Mouse (Mus musculus): ENCODE measurements at regions not wholly inside any gene's neighbourhood (a gene's known extent, or its start where the extent isn't known, plus 50 kb on each side); places are given as distances from the start of the nearest gene placed in this dataset.

DNA sequence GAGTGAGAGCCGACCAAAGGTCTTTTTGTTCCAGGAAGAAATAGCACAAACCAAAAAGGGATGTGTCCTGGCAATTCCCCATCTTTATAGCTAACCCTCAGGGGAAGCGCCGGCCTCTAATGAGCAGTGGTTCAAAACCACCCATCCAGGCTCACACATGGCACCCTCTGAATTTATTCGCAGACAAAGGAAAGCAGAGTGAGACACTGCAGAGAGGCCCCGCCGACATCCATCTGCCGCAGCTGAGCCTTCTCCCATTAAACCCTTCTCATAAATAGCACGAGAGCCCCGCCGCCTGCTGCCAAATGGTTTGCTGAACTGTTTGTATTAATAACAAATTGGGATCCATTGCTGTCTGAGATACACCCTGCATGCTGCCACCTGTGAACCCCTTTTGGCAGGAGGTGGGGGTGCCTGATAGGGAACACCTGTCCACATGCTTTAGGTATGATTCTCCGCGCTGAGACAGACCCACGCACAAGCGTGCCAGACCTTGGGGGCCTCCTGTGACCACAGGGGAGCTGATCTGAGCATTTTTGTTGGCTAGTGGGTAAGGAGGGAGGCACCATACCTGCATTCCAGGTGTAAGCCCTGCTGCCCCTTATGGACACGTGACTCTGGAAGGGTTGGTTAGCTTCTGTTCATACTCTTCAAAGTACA is 422.6 kb upstream of the Castor2 start:
- DNase-seq: peak; percentile 44

DNA sequence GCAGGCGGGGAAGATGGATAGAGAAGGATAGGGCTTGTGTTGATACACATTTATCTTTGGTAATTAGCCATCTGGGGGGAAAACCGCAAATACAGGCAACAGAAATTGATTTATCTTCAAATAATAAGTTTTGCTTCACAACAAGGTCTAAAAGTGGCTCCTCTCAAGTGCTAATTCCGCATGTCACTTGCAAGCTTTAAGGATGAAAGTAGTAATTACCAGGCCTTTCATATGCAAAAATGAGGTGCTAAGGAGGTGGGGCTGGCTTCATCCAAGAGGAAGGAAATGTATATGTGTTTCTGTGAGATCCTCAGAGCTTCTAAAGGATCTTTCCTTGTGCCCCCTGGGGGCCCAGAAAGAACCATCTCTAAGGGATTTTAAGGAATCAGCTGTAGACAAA is 423.9 kb upstream of the Castor2 start:
- DNase-seq: no peak

DNA sequence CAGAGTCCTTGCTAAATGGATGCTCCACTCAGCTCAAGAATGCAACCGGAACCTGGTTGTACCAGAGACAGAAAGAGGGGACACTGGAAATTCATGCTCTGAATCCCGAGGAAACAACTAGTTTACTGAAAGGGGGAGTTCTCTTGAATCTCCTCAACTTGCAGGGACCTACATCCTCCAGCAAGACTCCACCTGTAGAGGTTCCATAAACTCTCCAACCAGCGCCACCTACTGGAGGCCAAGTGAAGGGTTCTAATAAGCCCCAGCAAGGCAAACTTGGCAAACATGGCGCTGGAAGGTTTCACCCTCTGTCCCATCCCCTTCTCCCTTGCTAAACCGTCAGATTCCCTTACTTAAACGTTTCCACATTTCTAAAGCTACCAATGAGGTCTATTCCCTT is 433.0 kb upstream of the Castor2 start:
- DNase-seq: peak; percentile 62

DNA sequence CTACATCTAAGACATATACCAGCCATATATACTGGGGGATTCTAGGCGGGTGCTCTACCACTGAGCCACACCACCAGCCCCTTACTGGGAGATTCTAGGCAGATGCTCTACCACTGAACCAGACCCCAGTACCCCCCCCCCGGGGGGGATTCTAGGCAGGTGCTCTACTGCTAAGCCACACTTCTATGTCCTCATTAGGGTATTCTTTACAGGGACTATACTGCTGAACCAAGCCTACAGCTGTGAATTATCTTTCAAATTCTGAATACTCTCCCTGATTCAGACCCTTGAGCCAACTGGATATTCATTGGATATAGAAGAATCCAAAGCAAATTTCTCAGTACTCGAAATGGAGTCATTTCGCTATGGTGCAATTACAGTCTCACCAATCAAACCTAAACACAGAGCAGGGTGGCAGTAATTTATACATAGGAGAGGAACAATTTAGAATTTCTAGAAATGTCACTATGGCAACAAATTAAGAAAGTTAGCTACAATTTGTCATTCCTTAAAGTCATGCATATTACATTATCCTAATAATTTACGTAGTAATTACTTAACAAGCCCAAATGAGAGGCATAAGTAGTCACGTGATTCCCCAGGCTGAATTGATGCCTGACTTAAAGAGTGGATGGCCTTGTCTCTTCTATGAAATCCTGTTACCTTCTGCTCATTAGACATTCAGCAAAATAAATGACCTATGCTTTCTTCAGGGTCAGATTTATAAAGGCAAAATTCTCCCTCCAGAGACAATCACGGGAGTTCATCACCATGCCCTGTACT is 436.8 kb upstream of the Castor2 start:
- DNase-seq: no peak

DNA sequence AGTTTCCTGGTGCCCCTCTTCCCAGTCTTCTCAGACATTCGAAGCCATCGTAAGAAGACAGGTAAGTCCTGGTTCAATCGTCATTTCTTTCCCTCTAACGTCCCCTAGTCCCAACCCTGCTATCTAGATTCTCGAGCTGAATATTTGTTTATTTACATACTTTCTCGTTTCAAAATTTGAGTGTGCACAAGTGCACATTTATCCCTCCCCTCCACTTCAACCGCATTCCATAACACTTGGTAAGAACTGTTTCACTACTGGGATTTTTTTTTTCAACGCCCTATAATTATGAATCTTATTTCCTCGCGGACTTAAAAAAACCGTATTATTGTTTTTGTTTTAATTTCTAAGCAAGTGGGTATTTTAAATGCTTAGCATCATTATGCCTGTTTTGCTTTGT is 439.2 kb upstream of the Castor2 start:
- no peak for DNase-seq

DNA sequence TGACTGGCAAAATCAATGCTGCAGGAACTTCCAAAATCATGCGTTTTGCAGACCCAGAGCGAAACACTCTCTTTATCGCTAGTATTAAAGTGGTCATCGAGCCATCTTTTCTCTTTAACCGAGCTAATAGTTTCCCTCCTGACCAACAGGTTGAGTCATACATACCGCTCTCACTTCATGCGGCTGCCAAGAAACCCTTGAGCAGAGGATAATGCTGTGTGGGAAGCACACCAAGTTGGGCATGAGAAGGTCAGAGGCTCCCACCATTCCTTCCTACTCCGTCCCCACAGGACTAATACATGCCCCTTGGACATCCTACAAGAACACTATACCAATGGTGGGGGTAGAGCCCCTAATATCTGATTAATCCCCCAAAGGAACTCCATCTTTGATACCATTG is 442.7 kb upstream of the Castor2 start:
- DNase-seq: no peak

DNA sequence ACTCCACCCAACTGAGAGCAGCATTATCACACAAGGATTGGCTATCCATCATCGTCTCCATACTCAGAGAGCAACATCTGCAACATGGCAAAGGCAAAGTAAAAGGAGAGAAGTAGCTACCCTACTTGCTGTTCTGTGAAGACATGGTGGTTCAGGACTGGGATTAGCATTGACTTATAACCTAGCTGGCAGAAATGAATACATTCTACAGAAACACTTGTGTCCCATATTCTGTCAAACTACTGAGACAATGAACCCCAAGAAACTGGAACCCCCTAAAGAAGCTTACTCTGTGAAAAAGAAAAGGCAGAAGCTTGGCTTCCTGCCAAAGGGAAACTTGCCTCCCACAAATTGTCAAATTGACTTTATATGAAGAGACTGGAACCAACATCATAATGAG is 446.1 kb upstream of the Castor2 start:
- DNase-seq: no peak

DNA sequence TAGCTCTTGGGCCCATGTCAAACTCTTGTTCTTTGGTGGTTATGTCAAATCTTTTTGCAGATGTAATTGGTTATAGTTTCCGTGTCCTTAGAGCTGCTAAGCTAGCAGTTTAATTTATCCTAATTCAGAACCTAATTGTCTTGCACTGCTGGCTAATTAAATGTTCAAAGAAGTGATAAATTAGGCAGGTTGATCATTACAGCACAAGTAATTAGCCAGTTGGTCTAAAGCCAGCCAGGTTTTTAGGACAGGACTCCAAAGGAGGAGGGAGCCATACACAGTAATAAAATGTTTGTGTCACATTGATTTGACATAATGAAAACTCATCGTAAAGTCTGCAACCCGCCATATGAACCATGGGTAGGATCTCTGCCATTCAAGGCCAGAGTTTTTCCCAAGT is 449.3 kb upstream of the Castor2 start:
- no peak for DNase-seq

DNA sequence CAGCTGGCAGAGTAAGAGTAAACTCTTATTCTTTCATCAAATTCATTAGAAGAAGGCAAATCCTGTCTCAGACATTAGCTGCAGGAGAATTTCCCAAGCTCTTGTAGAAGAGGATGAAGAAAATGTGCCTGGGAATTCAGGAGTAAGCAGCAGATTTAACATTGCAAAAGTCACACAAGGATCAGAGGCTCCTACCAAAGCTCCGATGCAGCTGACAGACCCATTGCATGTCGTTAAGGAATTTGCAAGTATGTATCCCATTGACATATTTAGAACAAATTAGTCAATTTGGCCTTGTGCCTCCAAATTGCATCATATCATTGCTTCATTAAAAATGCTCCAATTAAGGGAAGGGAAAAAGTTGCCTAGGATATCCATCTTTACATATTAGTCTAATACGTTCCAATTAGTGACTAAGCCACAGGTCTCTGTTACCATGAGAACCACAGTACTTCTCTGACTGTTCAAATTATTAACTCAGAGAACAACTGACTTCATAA is 453.8 kb upstream of the Castor2 start:
- no peak for DNase-seq

DNA sequence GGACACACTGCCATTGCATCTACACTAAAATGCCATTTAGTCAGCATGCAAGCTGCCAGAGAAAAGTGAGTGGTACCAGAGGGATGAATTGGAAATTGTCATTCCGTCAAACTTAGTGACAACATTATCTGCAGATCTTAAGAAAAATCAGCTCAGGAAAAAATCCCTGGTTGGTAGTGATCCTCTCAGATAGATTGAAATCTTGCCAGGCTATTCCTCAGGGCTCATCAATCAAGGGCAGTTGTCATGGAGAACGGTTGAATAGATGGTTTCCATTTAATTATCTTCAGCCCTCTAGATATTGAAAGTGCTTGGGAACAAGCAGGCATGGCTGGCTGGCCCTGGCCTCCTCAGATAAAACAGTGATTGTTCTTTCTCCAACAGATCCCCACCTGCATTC is 456.2 kb upstream of the Castor2 start:
- DNase-seq: no peak

DNA sequence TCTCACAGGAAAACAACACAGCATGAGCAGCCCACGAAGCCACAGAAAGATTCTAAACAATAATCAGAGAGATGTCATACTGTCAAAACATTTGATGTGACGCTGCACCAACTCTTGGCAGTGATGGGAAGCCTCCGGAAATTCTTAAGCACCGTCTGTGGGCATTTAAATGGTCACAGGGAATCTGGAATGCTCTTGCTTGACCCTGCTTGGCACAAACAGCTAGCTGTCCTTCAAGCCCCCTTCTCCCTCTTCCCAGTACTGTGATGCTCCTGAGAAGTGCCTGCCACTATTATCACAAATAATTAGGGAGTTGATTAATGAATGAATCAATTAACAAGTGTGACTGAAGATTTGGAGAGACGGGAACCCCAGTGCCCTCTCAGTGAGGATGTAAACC is 465.0 kb upstream of the Castor2 start:
- no peak for DNase-seq

DNA sequence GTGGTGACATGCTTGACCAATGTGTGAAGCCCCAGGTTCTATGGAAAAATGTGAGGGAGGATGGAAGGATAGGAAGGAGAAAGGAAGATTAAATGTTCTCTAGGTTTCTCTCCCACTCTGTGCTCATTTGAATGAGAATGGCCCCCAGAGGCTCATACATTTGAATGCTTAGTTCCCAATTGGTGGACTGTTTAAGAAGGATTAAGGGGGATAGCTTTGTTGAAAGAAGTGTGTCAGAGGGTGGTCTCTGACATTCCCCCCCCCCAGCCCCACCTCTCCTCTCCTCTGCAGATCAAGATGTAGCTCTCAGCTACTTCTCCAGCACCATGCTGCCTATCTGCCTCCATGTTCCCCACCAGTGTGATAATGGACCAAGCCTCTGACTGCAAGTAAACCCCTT is 467.7 kb upstream of the Castor2 start:
- no peak for DNase-seq

DNA sequence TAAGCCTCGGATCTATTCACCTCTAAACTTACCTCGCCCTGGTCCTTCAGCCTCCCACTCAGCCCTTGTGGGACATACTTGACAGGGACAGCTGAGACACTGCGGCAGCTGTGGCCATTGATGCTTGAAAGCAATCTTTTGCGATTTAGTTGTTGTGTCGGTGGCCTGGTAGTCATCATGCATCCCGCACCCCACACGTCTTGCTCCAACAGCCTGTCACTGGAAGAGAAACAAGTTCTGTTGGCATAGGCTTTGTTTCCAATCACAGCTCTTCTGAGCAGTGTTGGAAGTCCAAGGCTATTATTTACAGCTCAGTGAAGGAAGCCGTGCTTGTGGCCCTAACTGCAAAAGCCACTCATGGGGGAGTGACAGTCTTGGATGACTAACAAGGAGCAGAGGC is 480.2 kb upstream of the Castor2 start:
- no peak for DNase-seq

DNA sequence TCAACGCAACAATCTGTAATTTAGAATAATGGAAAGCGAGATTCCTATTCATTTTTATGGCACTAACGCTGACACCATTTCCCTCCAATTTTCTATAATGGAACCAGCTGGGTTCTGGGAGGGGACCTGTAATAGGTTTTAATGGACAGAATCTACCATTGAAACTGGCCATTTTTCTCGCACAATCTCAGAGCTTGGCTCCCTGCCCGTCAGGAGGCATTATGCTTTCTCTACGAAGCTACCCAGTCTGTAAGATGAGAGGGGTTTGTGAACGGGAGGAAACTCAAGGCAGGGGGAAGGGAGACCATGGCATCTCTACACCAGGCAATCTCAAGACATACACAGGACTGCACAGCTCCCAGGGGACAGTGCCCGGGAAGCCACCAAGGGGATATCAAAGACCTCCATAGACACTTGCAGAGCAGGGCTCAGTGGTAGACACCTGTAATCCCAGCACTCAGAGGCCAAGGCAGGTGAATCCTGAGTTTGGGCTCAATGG is 498.2 kb upstream of the Castor2 start:
- DNase-seq: peak; percentile 8

DNA sequence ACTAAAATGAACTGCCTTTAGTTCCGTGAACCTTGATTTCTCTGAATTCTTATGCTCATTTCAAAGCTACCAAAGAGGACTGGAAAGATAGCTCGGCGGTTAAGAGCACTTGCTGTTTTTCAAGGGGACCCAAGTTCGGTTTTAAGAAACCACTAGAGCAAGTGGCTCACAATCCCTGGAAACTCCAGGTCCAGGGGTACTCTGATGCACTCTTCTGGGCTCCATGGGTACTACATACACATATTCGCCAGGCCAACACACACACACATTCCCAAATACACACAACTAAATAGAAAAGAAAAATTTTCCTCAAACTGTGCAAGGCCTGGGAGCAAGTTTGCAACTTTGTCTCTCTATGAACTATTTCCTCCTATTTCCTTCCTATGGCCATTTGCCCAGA is 498.9 kb upstream of the Castor2 start:
- DNase-seq: peak; percentile 20

DNA sequence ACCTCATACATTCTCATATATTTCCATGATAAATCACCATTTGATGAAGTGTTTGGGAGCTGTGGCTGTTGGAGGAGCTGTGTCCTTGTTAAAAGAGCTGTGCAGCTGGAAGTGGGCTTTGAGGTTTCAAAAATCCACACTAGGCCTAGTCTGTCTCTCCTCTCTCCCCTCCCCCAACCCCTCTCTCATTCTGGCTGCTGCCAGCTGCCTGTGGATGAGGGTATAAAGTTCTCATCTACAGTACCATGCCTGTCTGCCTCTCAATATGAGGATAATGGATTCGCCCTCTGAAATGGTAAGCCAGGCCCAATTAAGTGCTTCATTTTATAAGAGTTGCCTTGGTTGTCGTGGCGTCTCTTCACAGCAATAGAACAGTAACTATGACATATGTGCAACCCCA is 501.4 kb upstream of the Castor2 start:
- DNase-seq: no peak

DNA sequence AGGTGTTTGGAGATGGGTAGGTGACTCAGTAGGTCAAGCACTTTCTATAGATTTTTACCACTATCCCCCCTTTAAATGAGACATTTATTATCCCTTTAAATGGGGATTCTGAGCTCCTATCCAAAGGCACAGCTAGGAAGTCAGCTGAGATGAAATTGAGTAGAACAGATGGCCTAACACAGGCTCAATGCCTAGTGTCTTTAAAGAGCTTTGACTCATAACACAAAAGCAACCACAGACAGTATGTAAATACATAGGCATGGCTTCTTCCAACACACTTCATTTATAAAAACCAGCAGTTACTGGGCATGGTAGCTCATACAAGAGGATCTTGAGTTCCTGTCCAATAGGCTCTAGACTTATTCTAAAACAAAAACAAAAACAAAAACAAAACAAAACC is 513.0 kb upstream of the Castor2 start:
- DNase-seq: no peak

DNA sequence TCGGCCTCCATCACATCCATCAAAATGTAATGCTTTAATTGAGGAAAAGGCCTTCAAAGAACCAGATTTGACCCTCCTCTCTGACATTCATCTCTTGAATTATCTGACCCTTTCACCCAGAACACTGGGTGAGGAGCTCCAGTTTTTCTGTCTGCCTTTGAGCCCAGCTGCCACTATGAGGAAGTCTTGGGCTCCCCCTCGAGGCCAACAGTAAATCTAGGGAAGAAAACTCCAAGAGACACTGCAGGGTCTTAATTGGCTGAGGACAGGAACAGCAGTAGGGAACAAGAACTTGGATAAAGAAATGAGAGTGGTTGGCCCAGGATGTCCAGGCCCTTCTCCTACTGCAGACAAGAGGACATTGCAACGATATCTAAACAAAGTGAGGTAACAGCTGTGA is 514.3 kb upstream of the Castor2 start:
- DNase-seq: peak; percentile 69

DNA sequence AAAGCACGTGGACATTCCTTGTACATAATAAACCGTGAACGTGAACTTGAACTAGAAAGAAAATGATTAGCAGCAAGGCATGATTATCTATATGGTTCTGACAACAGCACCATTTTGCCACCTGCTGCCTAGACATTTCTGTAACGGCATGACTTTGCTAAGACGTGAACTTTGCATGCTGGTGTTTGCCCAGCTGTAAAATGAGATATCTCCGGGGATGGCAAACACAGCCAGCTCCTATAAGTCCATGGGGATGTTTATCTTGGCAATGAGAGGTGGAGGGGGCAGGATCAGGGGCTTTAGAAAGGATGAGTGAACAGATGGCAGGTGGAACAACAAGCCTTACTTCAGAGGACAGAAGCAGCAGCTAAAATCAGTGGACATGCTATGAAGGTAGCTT is 522.9 kb upstream of the Castor2 start:
- no peak for DNase-seq

DNA sequence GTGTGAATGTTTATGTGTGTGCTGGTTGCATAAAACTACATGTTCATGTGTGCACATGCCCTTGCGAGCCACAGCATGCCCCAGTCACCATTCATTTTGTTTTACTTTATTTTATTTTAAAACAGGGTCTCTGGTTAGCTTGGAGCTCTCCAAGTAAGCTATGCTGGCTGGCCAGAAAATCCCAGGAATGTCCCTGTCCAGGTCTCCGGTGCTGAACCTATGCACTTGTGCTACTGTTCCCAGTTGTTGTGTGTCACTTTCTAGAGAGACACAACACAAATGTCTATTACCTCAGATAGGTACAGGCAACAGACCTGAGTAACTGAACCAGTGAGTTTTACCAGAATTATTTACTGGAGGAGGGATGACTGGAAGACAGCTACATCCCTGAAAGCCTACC is 530.4 kb upstream of the Castor2 start:
- DNase-seq: no peak

DNA sequence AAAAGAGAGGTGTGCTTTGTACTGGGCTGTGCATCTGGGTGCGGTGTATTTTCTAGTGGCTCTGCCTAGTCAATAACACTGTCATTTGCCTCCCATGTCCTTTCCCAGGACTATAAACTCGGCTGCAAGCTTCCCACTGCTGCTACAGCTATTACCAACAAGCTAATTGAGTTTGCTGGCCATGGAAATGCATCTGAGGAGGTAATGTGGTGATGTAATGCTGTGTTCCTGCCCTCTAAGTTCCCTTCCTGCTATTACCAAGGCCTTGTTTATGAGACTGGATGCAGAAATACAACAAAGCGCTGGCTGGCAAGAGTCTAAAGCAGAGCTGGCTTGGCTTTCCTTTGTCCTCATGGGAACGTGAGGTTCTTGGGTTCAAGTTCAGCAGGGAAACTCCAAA is 533.0 kb upstream of the Castor2 start:
- DNase-seq: no peak

DNA sequence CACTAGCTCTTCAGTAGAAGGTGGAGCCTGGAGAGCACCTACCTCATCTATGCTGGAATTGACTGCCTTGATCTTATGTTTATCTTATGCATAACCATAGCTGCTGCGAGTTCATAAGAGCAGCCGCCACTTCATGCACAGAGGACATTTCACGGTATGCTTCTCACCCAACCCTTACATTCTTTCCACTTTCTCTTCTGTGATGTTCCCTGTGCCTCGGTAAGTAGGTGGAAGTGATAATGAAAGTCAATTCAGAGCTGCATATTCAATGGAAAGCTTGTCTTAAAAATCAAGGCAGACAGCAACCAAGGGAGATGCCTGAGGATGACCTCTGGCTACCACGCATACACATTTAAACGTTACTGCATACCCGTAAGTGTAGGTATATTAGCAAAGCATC is 548.9 kb upstream of the Castor2 start:
- DNase-seq: no peak

DNA sequence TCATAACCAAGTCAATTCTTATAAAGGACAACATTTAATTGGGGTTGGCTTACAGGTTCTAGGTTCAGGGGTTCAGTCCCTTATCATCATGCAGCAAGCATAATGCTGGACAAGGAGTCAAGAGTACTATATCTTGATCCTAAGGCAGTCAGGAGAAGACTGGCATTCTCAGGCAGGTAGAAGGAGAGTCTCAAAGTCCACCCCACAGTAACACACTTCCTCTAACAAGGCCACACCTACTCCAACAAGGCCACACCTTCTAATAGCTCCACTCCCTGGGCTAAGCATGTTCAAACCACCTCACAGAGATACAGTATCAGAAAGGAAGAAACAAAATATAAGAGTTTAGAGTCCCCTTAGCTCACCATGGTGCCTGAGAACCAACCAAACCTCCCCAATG is 557.3 kb upstream of the Castor2 start:
- no peak for DNase-seq

DNA sequence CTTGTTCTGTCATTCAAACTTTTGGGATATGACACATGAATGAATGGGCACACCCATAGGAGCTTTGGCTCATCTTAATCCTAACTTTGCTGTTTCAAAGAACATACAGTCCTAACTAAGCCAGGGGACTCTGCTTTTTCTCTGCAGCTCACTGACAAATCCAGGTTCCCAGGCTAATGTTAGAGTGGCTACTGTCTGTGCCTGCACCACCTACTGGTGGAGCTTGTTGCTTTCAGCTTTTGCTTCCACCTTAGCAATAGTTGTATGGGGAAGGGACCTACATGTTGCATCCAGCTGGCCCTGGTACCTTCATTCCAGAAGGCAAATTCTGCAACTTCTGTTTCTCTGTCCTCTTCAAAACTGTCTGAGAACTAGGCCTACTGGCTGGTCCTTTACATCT is 566.8 kb upstream of the Castor2 start:
- DNase-seq: peak; percentile 6

DNA sequence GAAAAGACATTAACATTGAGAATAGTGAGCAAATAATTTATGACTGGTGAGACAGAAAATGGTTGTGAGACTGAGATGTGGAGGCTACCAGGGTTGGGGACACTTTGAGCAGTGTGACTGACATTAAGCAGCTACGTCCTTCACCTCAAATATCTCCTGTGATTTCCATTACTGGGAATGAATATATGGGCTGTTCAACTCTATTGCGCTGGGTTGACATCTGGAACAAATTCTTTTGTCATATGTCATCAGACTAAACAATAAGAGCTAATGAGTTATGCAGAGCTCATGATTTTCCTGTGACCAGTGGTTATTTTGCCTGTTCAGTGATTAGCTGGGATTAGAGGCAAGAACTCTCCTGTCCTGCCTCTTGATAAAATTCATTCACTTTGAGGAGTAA is 593.9 kb upstream of the Castor2 start:
- no peak for DNase-seq

Measured in right cerebral cortex, postnatal 4 days (tissue).